Mouse (Mus musculus): ENCODE data around the gene Elk4.
A peak's percentile ranks its signal among the peaks of the same experiment; 100 is the strongest.

The Elk4 gene

GRCm38 (mm10) chr1:132007282-132007815, at the start of gene Elk4:
Gene Elk4, plus strand, starts transcription at chr1:132007607.
- peak; percentile 70 for DNase-seq (ENCODE audit: low spot score)

DNA sequence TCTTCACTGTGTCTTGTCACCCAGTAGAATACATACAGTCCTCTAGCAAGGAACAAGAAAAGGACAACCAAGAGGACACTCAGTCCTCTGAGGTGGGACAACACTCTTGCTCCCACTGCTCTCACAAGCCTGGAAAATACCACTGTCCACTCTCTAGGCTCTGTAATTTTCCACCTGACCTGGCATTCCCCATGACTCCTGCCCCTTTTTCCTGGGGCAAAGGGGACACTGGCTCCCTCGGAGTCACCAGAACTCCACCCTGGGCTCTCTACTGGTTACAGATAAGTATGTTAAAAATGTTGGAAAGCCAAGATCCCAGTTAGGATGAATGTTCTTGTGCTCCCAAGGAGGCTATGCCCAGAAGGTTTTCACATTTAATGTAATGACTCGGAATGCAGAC, 46.4 kb upstream of the Elk4 start:
- no peak for DNase-seq (ENCODE audit: low spot score)

GRCm38 (mm10) chr1:131962606-131963084, 44.8 kb upstream of the Elk4 start, which contains the start of gene Slc45a3:
Gene Slc45a3, plus strand, starts transcription at chr1:131962967.
- DNase-seq (ENCODE audit: low spot score): no peak

- DNase-seq (ENCODE audit: low spot score): no peak
These were observed 44.1 kb upstream of the Elk4 start for GRCm38 (mm10) chr1:131963085-131963951.

DNA sequence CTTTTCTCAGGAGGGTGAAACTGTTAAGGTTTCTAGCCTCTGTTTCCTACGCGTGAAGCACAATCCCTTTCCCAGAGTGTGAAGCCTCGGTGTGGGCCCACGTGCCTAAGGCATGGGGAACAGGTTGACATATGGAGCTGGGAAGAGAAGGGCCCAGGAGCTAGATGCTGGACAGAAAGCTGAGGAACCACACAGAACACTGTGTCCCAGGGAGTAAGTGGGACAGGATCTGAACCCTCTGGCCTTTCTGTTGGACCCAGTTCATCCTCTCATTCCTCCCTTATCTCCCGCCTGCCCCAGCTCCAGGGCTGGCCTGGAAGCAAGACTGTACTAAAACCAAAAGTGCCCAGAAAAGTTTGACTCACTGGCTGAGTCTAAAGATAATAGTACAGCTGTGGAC, 43.3 kb upstream of the Elk4 start:
- no peak for DNase-seq (ENCODE audit: low spot score)

GRCm38 (mm10) chr1:131964580-131964979, 42.8 kb upstream of the Elk4 start:
- DNase-seq (ENCODE audit: low spot score): no peak

- no peak for DNase-seq (ENCODE audit: low spot score)
These were observed 41.6 kb upstream of the Elk4 start for GRCm38 (mm10) chr1:131965818-131966217.

DNA sequence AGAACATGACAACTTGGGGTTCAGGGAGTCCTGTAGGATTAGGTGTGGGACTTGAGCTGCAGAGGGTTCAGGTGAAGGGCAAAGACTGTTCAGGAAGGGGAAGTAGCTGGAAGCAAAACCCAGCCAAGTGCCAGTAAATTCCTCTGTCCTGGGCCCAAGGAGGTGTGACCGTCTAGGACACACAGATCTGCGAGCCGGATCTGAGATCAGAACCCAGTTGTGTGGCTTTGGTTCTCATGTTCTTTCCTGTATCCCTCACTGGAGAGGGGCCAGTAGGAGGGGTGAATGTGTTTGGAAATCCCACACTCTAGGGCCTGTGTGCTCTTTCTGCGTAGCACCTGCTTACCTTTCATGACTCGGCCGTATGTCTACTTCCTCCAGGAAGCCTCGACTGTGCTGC, 40.1 kb upstream of the Elk4 start:
- DNase-seq (ENCODE audit: low spot score): no peak

DNA sequence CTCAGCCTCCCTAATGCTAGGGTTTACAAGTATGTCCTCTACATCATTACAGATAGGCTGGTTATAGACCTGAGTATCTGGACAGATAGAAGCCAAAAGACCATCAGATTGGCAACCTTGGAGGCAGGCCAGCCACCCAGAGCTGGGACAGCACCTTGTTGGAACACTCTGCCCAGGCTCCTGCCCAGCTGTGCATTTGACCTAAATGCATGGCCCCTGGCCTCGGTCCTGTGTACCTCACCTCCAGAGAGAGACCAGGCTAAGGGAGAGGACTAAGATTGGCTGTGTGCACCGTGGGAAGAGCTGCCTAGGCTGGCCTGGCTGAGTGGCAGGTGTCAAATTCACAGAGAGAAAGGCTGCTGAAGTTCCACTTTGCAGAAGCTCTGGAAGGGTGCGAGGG, 38.9 kb upstream of the Elk4 start:
- DNase-seq (ENCODE audit: low spot score): no peak

DNA sequence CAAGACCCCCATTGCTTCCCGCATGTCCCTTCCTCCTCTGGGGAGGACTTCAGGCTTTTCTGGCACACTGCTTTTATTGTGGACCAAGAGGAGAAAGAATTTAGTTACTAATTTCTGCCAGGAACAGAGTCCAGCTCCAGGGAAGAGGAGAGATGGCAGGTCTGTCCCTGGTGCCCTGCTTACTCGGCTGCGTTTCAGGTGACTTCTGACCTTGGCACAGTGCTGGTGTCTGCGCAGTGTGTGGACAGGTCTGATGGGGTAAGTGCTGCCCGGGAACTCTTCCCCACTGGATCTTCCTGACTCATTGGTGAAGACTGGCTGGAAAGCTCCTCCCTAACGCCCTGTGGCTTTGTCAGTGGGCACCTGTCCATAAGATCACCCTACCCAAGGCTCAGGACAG, 38.4 kb upstream of the Elk4 start:
- DNase-seq (ENCODE audit: low spot score): no peak

DNA sequence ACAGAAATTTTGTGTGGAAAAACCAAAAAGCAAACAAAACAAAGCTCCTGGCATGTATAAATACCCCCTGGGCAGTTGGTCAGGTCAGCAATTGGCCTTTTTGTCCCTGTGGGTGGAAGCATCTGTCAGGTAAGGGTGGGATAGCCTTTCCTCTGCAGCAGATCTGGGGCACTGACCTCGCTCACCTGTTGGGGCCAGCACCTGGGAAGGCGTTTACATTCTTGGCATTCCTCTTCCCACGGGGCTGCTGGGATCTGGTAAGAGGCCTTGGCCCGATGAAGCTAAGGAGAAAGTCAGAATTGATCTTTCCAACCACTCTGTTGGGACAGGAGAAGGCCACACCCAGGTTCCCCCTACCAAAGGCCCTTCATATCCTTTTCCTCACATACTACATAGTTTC, 37.6 kb upstream of the Elk4 start:
- no peak for DNase-seq (ENCODE audit: low spot score)

- no peak for DNase-seq (ENCODE audit: low spot score)
These were observed 37.1 kb upstream of the Elk4 start for GRCm38 (mm10) chr1:131970322-131970660.

- DNase-seq (ENCODE audit: low spot score): no peak
These were observed 36.5 kb upstream of the Elk4 start for GRCm38 (mm10) chr1:131970661-131971520.

GRCm38 (mm10) chr1:131971771-131972497, 35.5 kb upstream of the Elk4 start:
- DNase-seq (ENCODE audit: low spot score): no peak

GRCm38 (mm10) chr1:131972498-131973334, 34.7 kb upstream of the Elk4 start:
- DNase-seq (ENCODE audit: low spot score): no peak

GRCm38 (mm10) chr1:131973991-131974390, 33.4 kb upstream of the Elk4 start:
- no peak for DNase-seq (ENCODE audit: low spot score)

DNA sequence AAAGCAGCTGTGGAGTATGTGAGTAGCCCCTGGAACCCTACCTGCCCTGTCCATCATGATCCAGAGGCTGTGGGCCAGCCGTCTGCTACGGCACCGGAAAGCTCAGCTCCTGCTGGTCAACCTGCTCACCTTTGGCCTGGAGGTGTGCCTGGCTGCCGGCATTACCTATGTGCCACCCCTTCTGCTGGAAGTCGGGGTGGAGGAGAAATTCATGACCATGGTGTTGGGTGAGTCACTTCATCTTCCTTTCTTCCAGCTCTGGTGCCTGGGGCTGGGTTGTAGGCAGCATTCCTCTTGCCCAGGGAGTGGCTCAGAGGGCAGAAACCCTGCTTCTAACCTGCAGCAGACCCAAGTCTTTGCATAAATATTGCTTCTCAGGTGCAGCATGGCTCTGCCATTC, 30.5 kb upstream of the Elk4 start:
- no peak for DNase-seq (ENCODE audit: low spot score)

DNA sequence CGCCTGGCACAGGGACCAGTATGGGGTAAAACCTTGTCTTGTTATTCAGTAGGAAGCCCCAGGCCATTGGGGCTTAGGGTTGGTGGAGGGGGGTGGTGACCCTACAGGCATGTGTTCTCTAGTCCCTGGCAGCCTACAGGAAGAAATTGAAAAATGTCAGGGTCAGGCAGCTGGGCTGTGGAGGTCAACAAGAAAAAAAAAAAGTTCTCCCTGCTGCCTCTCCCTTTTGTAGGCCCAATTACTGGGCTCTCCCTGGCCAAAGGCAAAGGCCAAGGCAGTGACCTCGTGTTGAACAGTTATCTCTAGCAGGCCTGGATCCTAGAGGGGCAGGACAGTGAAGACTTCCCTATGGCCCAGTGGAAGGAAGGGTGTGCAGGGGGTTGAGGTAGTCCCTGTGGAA, 26.9 kb upstream of the Elk4 start:
- DNase-seq (ENCODE audit: low spot score): no peak

GRCm38 (mm10) chr1:131981378-131982013, 25.9 kb upstream of the Elk4 start:
- no peak for DNase-seq (ENCODE audit: low spot score)

- DNase-seq (ENCODE audit: low spot score): peak; percentile 45
These were observed 24.5 kb upstream of the Elk4 start for GRCm38 (mm10) chr1:131982907-131983306.

DNA sequence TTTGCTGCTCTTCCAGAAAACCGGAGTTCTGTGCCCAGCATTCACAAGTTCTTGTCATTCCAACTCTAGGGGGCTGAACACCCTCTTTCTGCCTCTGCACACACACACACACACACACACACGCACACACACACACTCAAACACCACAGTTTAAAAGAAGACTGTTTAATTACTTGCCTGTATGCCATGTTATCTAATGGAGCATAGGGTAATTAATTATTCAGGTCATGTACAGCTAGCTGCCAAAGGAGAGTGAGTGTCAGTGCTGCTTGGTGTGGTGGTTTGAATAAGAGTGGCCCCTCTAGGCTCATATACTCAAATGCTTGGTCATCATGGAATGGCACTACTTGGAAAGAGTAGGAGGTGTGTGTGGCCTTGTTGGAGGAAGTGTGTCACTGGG, 23.6 kb upstream of the Elk4 start:
- DNase-seq (ENCODE audit: low spot score): no peak

Data from ovary, postnatal 10 days (tissue).